Mouse (Mus musculus) kidney, adult 2 months (tissue): Measurements from ENCODE around the gene Cnpy1.

Source experiments
- CTCF ChIP-seq: fragments of 200-500 bp; conservative IDR thresholded peaks from 2 replicates; pipeline ENCODE4 v1.5.1; 2011; ENCODE audit warnings: low read depth, mild to moderate bottlenecking, control low read depth, low read length, moderate library complexity, mixed read lengths; ENCODE audit not compliant: insufficient read depth, insufficient read length
- POLR2A ChIP-seq: fragments of 200-500 bp; IDR thresholded peaks from one replicate; pipeline ENCODE4 v1.6.1; 2011; ENCODE audit warnings: low read depth, low read length, control low read depth

DNA sequence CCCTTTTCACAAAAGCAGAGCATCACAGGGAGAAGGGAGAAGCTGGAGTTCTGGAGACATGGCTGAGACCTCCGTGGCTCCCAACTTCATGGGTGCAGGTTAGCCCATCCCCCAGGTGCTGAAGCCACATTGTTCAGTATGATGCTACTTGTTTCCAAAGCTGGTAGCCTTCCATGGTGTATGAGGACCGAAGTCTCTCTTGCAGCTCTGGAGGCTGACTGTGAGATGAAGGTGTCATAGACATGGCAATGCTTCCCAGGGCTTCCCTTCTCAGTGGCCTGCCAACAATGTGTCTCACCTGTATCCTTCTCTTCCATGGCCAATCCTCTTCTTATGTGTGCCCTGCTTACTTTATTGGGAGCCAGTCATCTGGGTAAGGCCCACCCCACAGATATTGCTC, 4.9 kb upstream of the Cnpy1 start:
- TF ChIP-seq CTCF = no peak
- TF ChIP-seq POLR2A = no peak
